Mouse (Mus musculus) bone marrow, adult 2 months (tissue): ENCODE measurements around the gene Nxt2.

Experiments
- CTCF ChIP-seq: fragments of 200-500 bp; IDR thresholded peaks from 2 replicates; pipeline ENCODE4 v1.5.1; 2011; ENCODE audit warnings: low read length, control low read depth; ENCODE audit not compliant: control insufficient read depth, insufficient read depth
- POLR2A ChIP-seq: fragments of 200-500 bp; IDR thresholded peaks from 2 replicates; pipeline ENCODE4 v1.6.1; 2011; ENCODE audit warnings: low read depth, mild to moderate bottlenecking, control low read depth, low read length, borderline replicate concordance; ENCODE audit not compliant: control insufficient read depth

DNA sequence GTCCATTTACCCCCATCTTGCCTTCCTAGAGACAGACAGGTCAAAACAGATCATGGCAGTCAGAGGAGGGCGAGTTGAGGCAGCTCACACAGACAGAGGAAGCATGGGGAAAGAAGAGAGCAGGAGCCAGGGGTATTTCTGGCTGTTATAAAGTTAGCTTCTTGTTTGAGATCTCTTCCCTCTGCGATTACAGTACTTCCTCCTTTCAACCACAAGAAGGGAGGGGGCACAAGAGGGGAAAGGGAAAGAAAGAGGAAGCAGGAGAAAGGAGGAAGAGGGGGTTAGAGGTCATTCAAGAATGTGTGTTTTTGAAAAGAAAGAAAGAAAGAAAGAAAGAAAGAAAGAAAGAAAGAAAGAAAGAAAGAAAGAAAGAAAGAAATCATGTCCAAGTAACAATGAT, 36.2 kb upstream of the Nxt2 start:
- no peak for TF ChIP-seq POLR2A
- no peak for TF ChIP-seq CTCF
